Mouse (Mus musculus): ENCODE measurements around the gene Kirrel3.

The Kirrel3 gene

DNA sequence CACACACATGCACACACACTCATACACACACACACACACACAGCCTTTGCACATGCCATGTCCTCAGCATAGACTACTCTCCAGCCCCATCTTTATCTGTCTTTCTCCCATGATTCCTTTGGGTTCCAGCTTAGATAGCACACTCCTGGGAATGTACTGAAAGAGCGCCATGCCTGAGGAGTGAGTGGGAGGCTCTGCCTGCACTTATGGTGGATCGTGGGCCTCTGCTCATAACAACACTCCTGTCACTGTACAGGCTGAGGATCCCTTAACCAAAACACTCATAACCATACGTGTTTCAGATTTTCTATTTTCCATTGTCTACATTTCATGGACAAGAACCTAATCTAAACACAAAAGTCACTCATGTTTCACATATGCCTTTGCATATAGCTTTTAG lies 398.6 kb downstream of the Kirrel3 start:
- no peak for DNase-seq (ENCODE audit: low spot score in 2 of 2)

DNA sequence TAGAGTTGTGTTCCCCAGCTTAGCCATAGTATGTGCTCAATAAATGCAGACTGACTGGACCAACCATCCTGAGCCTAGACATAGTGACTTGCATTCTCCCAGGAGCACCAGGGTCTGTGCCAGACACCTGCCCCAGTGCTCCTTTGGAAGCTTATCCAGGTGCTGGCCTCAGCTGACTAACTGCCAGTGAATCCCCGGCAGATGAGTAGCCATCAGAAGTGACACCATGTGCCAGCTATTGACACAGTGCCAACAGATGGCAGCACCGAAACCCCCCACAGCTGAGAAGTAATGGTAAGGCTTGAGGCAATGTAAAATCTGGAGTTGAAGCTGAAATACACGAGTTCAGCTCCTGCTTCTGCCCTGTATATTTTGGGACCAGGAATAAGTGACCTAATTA lies 399.2 kb downstream of the Kirrel3 start:
- no peak for DNase-seq (ENCODE audit: low spot score in 2 of 2)

DNA sequence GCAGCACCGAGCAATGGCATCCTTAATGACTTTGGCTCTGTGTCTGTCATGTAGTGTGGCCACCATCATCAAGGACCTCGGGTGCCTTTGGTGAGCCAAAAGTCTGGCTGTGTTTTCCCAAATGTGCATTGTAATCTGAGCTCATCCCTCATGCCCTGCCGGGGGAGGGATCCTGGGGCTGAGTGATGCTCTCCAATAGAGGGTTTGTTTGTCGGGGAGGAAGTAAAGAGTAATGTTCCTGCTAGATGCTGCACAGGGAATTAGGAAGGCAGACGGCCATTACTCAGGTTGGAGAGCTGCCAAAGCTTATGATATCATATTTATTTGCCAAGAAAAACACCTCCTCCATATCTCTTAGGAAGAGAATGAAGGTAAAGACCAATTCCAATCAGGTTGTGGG lies 401.1 kb downstream of the Kirrel3 start:
- DNase-seq (ENCODE audit: low spot score in 2 of 2), result no peak

DNA sequence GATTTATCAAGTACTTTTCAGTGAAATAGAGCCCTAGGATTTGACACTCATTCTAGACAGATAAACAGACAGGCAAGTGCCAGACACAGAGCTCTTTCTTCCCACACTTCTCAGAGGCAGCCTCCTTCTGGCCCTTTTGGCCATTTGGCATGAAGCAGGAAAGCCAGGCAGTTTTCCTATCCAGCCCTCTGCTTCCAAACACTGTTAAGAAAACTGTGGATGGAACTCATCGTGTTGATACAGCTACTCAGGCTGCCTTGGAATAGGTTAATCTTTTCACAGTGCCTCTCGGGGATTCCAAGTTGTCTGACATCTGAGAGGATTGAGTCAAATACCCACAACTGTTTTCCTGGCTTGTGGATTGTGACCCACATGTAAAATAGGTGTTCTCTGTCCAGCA lies 401.5 kb downstream of the Kirrel3 start:
- no peak for DNase-seq (ENCODE audit: low spot score in 2 of 2)

DNA sequence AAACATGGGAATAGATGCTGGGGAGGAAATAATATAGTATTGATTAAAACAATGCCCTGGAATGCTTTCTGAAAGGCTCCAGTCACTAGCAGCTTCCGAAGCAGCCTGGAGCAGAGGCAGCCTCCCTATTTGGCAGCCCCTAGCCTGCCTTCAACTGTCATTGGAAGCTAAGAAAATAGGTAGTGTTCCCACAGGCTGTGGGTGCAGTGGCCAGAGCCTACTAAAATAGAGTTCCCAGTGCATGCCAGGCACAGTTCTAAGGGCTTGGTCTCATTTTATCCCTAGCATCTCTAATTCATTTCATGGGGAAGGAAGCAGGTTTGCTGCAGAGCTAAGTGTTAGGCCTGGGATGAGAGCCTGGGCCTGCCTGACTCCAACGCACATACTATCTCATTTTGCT lies 402.6 kb downstream of the Kirrel3 start:
- DNase-seq (ENCODE audit: low spot score in 2 of 2), result no peak

DNA sequence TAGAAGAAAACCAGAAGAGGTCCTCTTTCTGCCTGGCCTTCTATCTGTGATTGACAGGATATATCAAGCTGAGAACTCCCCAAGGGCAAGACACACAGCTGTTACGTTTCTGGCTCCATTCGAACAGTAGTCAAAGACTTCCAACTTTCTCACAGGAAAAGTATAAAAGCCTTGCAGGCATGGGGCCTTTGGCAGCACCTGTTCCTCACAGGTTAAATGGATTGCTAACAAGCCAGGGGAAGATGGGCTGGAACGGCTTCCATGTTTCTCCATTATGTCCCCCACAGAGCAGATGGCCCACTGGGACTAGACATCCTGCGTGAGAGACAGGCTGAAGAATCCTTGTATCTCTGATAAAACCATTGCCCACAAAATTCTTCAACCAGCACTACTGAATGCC lies 415.5 kb downstream of the Kirrel3 start:
- DNase-seq (ENCODE audit: low spot score in 2 of 2), result no peak

DNA sequence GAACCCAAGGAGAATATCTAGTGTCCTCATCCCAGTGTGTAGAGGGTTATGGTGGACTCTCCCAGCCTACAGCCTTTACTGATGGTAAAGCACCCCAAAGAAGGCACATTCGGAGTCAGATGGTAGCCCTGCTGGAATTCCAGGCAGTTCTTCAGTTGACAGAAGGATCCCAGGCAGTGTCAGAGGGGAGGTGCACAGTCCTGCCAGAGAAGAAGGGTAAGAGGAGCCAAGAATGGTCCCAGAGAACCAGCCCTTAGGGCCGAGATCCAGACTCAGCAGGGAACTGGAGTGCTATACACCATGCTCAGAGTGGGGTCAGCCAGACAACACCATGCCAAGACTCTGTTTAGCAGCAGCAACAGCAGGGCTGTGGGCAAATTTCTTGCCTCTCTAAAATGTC lies 416.2 kb downstream of the Kirrel3 start:
- DNase-seq (ENCODE audit: low spot score in 2 of 2), result no peak

DNA sequence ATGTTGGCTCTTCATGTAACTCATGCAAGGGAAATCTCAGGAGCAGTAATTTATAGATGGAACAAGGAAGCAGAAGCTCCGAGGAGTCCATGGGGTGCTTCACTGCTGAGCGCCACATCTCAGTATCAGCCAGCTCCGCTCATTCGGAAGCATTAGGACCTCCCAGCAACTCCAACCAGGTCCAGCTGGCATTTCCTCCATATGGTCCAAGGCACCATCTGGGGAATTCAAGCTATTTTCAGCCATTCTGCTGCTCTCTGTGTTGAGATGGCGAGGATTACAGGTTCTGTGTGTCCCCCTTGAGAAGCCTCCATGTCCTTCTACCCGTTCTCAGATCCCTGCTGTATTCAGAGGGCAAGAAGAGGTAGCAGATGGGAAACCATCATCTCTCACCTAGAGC lies 419.5 kb downstream of the Kirrel3 start:
- no peak for DNase-seq (ENCODE audit: low spot score in 2 of 2)

DNA sequence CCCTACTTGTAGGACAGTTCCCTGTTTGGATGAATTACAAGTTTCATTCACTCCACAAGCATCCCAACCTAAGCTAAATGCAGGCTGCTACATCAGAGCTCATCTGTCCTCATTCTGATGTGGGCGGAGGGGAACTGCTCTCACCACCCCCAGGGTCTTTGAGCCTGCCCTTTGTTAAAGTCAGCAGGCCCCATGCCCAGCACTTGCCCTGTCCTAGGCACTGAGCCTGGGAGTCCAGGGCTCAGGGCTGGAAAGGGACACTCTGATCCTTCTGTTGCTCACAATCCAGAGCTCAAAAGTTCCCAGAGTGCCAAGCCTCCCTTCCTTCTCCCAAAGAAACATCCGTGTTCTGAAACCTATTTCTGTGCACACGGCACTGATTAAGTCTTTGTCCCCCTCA lies 422.3 kb downstream of the Kirrel3 start:
- DNase-seq (ENCODE audit: low spot score in 2 of 2), result no peak

DNA sequence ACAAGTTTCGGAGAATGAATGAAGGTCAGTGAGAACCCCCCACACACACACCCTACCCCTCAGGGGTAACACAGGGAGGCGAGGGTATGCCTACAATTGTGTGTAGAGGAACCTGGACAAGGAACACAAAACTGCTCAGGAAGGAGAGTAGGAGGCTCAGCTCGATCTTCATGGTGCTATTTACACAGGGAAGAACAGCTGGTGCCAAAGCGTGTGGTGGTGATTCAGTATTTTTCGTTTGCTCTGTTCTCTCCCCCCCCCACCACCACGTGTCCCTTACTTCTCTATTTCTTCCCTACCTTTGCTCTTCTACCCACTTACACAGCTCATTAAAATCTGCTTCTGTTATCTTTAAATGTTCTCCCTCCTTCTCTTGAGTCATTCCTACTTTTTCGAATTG lies 426.1 kb downstream of the Kirrel3 start:
- DNase-seq (ENCODE audit: low spot score in 2 of 2), result peak; percentile 70 to 71

DNA sequence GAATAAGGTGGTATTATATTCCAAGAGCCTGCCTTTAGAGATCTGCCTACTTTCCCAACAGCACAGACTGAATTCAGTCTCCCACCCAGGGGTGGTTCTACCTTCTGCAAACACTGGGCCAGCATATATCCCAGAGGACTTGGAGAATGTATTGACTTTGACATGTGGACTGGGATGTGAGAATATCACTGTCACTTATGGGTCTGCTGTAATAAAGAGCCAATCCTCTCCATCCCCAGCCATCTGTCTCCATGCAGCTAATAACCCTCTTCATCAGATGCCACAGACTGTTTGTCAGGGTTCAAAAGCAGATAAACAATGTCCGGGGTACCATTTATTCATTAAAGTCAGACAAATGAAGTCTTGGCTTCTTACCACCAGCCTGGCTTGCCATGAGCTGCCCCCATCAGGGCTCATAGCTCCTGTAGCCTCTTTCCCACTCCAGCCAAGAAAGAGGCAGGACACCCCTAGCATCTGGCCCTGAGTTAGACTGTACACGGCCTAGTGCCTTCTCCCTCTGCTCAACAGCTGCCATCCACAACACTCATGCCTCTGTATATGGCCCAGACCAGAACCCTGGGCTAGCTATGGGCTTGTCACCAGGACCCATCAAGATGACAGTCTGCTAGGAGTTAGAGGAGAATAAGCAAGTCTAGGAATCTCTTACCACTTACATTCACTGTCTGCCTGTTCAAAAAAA lies 426.7 kb downstream of the Kirrel3 start:
- peak in 1 of 2 experiments; percentile 11 for DNase-seq (ENCODE audit: low spot score in 2 of 2)

DNA sequence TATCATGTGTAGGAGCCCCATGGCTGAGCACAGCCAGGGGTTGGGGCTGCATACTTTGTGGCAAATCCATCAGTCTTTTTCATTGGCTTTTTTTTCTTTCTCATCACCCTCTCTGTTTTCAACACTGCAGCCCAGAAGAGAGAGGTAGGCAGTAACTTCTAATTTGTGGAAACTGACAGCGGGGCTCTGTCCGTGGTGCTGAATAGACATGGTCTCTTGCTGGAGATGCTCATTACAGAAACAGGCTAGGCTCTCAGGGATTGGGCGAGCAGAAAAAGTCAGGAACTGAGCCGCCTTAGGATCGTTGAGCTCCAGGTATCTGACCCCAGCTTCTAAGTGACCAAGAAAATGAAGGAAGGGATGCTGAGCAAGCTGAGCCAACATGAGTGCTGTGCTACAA lies 427.3 kb downstream of the Kirrel3 start:
- peak in 1 of 2 experiments; percentile 18 for DNase-seq (ENCODE audit: low spot score in 2 of 2)

DNA sequence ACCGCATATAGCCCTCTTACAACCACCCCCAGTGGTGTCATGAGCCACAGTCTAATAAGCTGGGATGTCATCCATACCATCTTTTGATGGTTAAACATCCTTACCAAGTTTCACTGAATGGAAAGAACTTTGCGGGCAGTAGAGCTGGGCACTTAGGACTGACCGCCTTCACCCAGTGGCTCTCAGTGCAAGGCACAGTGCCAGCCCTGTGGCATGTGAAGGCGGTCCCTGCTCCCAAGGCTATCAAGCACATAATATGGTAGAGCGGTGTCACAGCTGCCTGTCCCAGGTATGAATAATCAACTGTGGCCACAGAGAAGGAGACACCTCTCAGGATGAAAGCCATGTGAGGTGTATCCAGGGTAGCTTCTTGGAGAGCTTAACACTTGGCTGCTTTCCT lies 433.3 kb downstream of the Kirrel3 start:
- DNase-seq (ENCODE audit: low spot score in 2 of 2), result no peak

DNA sequence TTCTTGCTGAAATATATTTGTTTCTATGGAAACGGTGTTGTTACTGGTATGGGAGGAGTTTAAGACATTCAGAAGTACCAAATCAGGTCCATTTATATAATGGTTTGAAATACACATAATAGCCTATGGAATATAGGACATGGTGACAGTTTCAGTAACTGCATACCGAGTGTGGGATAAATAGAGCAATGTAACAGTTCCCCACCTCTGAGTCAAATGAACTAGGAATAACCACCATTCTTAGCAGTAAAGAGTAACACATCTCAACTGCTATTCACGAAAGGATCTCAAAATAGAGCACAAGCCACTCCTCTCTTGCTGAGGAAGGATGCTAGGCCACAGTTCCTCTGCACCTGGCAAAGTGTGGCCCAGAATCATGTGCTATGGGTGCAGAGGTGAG lies 434.4 kb downstream of the Kirrel3 start:
- no peak for DNase-seq (ENCODE audit: low spot score in 2 of 2)

DNA sequence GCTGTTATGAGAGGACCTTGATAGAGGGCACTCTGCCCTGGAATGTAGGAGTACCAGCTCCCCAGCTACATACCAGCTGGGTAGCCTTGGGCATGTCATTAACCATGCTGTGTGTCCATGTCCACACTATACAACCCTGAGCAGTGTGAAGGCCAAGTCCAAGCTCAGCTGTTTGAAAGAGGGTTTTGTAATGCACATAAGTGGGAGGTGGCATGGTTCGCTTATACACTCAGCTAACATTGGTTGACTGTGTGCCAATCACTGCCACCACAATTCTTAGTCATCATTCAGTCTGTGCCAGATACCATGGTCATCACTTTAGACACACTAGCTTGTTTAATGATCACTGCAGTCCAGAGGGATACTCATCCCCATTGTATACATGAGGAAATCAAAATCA lies 436.2 kb downstream of the Kirrel3 start:
- no peak for DNase-seq (ENCODE audit: low spot score in 2 of 2)

DNA sequence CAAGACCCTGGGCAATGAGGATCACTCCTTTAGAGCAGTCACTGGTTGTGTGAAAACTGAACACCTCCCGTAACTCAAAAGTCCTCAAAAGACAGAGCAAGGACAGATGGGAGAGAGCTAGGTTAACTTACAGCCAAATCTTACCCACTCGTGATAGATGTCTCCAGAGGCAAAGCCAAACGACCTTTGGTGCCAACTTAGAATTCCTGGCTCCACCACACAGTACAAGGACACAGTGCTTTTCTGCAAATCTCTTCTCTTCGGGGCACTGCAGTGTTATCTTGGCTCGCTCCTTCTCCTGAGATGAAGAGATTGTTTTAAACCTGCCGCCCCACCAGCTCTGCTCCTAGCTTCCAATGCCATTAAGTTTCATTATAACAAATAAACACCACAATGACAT lies 437.0 kb downstream of the Kirrel3 start:
- no peak for DNase-seq (ENCODE audit: low spot score in 2 of 2)

DNA sequence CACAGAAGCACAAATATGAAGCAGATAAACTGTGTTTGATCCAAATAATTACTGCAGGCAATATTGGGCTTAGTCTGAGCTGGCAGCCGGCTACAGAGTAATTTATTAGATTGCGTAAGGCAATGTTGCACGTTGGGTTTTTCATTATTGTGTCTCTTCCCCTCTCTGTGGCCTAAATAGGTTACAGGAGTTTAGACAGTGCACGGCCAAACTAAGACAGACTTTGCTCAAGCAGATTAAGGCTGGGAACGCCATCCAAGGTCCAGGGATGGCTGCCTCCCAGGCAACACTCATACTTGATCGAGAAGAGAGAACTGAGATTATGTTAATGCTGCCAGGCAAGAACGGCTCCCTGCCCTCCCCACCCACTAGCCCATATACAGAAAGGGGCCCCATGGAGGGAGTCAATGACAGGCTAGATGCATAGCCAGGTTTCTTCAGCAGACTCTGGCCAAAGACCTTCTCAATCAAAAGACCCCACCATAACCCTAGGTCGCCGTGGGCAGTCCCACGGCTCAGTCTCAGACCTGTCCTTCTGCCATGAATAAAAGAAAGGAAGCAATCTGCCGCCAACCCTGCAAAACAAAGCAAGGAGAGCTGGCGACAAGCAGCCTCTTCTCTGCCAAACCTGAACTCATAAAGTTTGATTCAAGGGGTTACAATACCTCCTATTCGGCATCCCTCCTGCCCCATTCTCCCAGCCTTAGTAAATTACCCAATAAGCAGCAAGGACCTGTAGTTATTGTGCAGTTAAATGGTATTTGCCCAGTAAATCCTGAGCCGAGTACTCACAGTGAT lies 437.6 kb downstream of the Kirrel3 start:
- no peak for DNase-seq (ENCODE audit: low spot score in 2 of 2)

DNA sequence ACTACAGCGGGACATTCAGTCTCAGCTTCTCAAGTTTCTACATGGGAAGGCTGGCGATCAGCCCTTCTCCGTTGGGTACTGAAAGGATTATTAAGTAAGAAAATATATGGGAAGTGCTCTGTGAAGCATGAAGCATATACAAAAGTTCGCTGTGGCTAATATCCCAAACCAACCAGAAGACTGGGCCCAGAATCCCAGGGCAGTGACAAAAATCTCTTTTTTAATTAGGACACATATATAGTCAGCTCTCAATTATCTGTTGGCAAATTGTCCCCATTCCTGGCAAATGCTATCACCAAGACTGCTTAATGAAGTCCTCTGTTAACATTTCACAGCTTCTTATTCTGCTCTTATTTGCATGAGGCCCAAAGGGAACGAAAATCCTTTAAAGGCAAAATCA lies 439.9 kb downstream of the Kirrel3 start:
- no peak for DNase-seq (ENCODE audit: low spot score in 2 of 2)

DNA sequence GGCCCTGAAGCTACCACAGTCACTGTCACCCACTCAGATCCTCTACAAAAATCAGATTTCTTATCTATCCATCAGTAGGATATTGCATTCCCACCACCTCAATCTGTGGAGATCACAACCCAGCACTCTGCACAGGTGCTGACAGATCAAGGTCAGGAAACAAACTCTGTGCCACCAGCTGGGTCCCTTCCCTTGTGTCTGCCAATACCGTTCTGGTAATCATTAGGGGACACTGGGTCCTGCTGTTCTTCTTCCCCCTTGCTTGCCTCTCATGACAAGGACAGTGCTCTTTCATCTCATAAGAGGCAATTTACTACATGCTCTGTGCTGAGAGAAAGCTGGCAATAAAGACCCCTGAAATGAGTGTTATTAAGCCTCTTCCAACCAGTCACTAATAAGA lies 444.7 kb downstream of the Kirrel3 start:
- no peak for DNase-seq (ENCODE audit: low spot score in 2 of 2)

DNA sequence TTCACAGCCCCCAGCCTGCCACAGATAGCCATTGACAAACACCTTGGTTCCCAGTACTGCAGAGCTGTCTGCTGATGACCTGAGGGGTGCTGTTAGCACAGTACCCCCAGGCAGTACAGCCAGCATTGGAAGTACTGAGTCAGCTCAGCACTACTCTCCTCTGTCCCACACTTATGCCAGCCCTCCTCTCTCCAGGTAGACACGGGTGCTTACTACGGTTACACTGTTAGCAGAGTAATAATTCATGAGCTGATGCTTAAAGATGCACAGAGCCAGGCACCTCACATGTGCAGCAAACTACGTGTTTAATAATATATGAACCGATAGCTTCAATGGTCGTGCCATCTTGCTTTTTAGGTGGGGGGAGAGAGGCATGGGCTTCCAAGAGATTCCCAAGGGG lies 452.4 kb downstream of the Kirrel3 start:
- DNase-seq (ENCODE audit: low spot score in 2 of 2), result no peak

DNA sequence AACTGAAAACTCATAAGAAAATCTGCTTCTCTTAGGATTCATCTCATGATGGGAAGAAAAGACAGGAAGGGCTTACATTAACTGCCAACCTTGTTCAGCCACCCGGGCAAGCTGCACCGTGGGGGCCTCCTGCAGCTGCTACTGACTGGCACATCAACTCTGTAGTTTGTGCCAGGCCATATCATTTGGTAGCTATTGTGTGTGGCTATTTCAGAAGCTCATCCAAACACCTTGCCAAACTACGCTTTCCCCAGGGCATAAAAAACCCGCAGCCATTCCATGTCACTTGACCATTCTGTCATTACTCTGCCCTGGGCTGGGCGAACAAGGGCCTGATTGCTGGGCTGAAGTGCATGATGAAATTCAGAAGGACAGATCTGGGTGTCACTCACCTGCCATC lies 453.9 kb downstream of the Kirrel3 start:
- no peak for DNase-seq (ENCODE audit: low spot score in 2 of 2)

DNA sequence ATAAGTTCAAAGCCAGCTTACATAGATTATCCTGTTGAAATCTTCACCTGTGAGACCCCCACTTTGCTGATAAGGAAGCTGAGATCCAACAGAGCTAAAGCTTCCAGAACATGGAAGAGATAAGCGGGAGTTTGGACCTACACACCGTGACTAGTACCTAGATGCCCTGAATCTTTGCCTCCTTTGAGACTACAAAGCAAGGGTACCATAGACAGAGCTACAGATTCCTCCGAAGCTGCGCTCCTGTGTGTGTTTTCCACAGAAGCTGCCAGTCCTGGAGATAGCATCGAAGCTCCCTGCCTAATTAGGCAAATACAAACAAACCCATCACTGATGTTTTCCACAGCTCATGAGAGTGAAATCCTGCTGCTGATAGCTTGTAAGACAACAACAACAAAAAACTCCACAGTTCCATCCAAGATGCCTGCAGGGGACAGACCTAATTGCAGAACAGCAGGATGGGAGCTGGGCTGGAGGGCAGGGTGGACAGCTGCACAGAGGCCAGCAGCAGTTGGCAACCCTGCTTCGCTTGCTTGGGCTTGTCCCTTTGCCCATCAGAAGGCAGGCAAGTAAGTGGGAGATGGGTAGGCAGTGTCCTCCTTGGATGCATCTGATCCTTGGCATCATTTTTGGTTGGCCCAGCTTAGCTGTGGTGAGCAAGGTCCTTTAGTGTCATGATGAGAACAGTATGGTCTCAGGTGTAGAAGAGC lies 456.6 kb downstream of the Kirrel3 start:
- DNase-seq (ENCODE audit: low spot score in 2 of 2), result no peak

DNA sequence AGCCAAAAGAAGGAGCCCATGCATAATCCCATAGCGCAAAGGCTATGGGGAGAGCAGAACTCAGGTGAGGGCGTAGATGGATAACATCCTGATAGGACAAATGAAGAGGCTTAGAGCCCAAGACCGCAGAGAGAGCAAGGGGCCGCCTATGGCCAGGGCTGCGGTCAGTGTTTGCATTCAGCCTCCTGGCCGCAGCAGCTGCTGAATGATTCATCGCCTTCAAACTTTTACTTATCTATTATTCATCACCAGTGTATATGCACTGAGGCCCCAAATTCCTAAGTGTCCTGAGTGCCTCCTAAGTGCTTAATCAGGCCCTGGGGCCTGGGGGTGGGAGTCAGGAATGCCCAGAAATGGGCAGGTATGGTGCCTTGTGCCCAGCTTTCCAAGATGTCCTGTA lies 457.3 kb downstream of the Kirrel3 start:
- no peak for DNase-seq (ENCODE audit: low spot score in 2 of 2)
